Mouse (Mus musculus) embryonic facial prominence, embryonic 11.5 days (tissue): ENCODE measurements at regions not wholly inside any gene's neighbourhood (a gene's known extent, or its start where the extent isn't known, plus 50 kb on each side); places are given as distances from the start of the nearest gene placed in this dataset.
A peak's percentile ranks its signal among the peaks of the same experiment; 100 is the strongest.

ENCODE experiments used
- ATAC-seq: fragments of 200-750 bp; cut with Nextera tagmentation; replicated peaks from 2 replicates; pipeline ENCODE4 v1.8.0; 2017; ENCODE audit warnings: low read depth; ENCODE audit not compliant: insufficient number of reproducible peaks, low FRiP score, low TSS enrichment
- DNase-seq: peaks from one replicate; pipeline ENCODE4 v3.0.0-alpha.2; 2015; ENCODE audit warnings: low spot score
- H3K27ac ChIP-seq: fragments of 300-500 bp; sonication (generic); replicated peaks from 2 replicates; pipeline ENCODE4 v1.5.1; 2014; ENCODE audit warnings: mild to moderate bottlenecking, low read depth, low read length, control low read depth
- H3K27me3 ChIP-seq: fragments of 300-500 bp; sonication (generic); 2 replicates; pipeline ENCODE4 v1.6.1; 2014; ENCODE audit warnings: mild to moderate bottlenecking, low read length, moderate library complexity, mixed read lengths; ENCODE audit not compliant: control insufficient read depth, insufficient read depth
- H3K36me3 ChIP-seq: fragments of 300-500 bp; sonication (generic); replicated peaks from 2 replicates; pipeline ENCODE4 v1.6.1; 2014; ENCODE audit warnings: low read depth, mild to moderate bottlenecking, low read length, moderate library complexity, mixed read lengths; ENCODE audit not compliant: control insufficient read depth, insufficient read depth
- H3K4me1 ChIP-seq: fragments of 300-500 bp; sonication (generic); 2 replicates; pipeline ENCODE4 v1.6.1; 2014; ENCODE audit warnings: low read length, mixed read lengths; ENCODE audit not compliant: control insufficient read depth, insufficient read depth
- H3K4me2 ChIP-seq: fragments of 300-500 bp; sonication (generic); 2 replicates; pipeline ENCODE4 v1.6.1; 2014; ENCODE audit warnings: low read depth, mild to moderate bottlenecking, control low read depth, low read length, moderate library complexity
- H3K4me3 ChIP-seq: fragments of 300-500 bp; sonication (generic); 2 replicates; pipeline ENCODE4 v1.5.1; 2014; ENCODE audit warnings: low read depth, low read length, control low read depth
- H3K9ac ChIP-seq: fragments of 300-500 bp; sonication (generic); replicated peaks from 2 replicates; pipeline ENCODE4 v1.6.1; 2014; ENCODE audit warnings: mild to moderate bottlenecking, control low read depth, low read length
- H3K9me3 ChIP-seq: fragments of 300-500 bp; sonication (generic); replicated peaks from 2 replicates; pipeline ENCODE4 v1.6.1; 2016; ENCODE audit warnings: mild to moderate bottlenecking, low read length, inconsistent platforms, mixed read lengths; ENCODE audit not compliant: control insufficient read depth
- WGBS: fragments of 180-500 bp; shearing (Covaris S2); extraction: QIAGEN DNeasy Blood & Tissue Kit; methylation state at CpG from one replicate; pipeline ENCODE4 v1.1.7; 2014; 5-methylcytosine and 5-hydroxymethylcytosine counted together

DNA sequence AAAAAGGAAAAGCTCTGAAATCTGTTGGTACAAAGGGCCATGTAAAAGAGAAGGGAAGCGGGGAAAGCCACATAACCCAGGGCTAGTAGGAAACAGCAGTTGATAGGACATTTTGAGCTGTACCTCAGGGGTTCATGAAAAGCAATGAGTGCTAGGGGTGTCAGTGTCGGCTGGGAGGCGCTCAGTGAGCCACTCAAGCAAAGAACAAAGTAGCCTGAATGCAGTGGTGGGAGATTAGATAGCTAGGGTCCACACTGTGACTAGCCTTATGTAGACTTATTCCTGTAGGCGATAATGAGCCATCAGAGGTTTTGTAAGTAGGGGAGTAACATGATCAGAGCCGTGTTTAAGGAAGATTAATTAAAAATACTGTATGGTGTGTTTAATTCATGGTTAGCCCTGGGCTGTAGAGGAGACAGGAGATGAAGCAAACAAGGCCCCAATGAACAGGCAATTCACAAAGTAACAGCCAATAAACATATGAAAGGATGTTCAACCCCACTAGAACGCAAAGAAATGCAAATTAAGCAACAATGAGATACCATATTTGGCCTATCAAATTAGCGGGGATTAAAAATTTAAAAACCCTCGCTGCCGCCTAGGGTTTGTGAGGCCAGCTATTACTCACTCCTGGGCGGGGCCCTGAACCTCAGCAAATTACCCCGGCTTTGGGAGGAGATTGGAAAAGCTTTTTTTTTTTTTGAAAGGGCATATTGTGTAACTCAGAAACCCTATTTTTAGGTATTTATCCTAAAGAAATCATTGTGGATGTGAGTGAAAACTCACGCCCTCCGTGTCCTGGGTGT, 85.1 kb upstream of the Pja1 start:
- 43% methylated on average over 13 of the region's 13 CpGs for WGBS
- DNase-seq: no peak
- ATAC-seq: no peak
- Histone ChIP-seq H3K9ac (no peak overlapping the region), H3K36me3 (no peaks in the 10 kb centered on the region), H3K4me1 (no peaks in the 10 kb centered on the region), H3K27me3 (peaks cover 7% of the 10 kb centered on the region; the same call in 1 of the 2 replicates), H3K4me2 (no peak overlapping the region), H3K9me3 (no peaks in the 10 kb centered on the region), H3K27ac (no peak overlapping the region), H3K4me3 (no peak overlapping the region)

DNA sequence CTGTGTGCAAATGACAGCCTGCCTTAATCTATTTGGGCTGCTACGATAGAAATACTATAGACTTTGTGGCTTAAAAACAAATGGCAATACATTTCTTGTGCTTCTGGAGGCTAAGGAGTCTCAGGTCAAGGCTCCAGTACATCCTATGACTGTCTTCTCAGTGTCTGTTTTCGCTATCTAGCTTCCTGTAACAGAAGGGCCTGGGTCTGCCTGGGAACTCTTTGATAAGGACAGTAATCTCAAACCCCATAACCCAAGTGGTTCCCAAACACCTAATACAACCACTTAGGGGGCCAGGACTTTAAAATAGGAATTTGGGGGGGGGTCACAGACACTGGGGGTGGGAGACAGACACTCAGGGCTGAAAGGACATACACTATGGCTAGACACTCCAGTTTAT, 81.7 kb upstream of the Pja1 start:
- peaks cover 3% of the 10 kb centered on the region; the same call in 1 of the 2 replicates for H3K27me3 ChIP-seq
- no peak overlapping the region for H3K4me3 ChIP-seq
- DNase-seq (no peak), ATAC-seq (no peak)
- WGBS: 96% methylated on average over 2 of the region's 2 CpGs
- no peaks in the 10 kb centered on the region for H3K9me3 ChIP-seq
- no peaks in the 10 kb centered on the region for H3K36me3 ChIP-seq
- no peak overlapping the region for H3K4me2 ChIP-seq
- H3K27ac ChIP-seq: no peak overlapping the region
- H3K9ac ChIP-seq: no peak overlapping the region
- no peaks in the 10 kb centered on the region for H3K4me1 ChIP-seq

DNA sequence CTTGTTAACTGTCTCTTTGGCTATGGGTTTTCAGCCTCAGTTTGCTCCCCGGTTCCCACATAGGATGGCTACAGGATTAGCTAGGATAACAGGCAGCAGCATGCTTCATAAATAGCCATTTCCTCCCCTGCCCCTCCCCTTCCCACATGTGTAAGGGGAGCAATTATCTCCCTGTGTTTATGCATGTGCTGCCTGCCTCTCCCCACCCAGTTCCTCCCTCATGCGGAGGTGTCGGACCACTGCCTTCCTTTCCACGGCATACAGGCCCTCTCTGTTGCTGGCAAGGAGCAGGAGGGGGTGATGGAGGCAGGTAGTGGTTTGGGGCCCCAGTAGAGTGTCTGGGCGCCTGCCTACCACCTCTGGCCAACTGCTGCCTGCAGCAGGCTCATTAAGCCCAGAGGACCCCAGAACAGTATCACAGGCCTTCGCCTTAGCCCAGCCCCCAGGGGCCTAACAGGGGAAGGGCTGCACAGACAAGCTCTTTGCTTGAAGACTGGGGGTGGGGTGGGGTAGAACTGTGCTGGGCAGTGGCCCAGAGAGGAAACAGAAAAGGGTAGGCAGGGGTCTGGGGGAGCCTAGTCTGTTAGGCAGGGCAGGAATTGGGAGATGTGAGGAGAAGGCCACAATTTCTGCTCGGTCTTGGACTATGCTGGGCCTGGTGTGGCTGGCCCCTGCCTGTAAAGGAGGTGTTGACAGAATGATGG, 79.1 kb upstream of the Pja1 start:
- Histone ChIP-seq H3K27me3 (no peaks in the 10 kb centered on the region; the same call in 1 of the 2 replicates), H3K27ac (no peak overlapping the region), H3K4me1 (no peaks in the 10 kb centered on the region), H3K4me3 (no peak overlapping the region), H3K9ac (no peak overlapping the region), H3K4me2 (no peak overlapping the region), H3K36me3 (no peaks in the 10 kb centered on the region), H3K9me3 (no peaks in the 10 kb centered on the region)
- peak; percentile 70; the same call in 1 of the 2 replicates for ATAC-seq
- peak; percentile 6 for DNase-seq
- 51% methylated on average over 7 of the region's 7 CpGs for WGBS

DNA sequence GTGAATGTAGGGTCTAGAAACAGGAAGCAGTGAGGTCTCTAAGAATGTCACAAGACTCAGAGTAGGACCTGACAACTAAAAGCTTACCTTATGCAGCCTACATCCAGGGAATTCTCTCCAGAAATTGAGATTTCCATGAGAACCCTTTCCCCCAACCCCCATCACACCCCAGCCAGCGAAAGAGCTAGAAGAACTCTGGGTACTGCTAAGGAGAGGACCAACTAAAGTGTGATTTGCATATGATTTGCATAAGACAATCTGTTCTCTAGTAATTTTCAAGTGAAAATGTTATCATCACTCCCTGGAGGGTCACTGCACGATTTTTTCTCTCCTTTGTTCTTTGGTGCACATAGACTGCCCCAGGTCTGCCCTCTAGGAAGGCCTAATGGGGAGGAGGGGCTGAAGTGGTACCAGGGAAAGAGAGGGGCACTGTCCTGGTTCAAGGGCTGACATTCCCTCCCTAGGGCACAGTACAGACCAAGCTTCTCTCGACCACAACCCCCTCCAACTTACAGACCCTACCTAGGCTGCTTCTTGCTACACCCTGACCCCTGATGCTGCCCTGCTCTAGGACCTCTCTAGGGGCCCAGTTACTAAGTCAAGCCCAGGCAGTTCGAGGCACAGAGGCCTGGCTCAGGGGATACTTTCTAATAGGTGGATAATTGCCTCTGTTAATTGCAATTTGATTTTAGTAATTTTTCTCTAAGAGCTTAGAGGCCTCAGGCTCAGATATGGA, 77.4 kb upstream of the Pja1 start:
- no peak for DNase-seq
- Histone ChIP-seq H3K4me1 (no peaks in the 10 kb centered on the region), H3K27me3 (no peaks in the 10 kb centered on the region; the same call in 1 of the 2 replicates), H3K4me2 (no peak overlapping the region), H3K27ac (no peak overlapping the region), H3K9ac (no peak overlapping the region), H3K4me3 (no peak overlapping the region), H3K36me3 (no peaks in the 10 kb centered on the region), H3K9me3 (no peaks in the 10 kb centered on the region)
- WGBS: 55% methylated on average over 4 of the region's 4 CpGs
- ATAC-seq: 0 out of 2 replicates have a peak, but pooled peaks have one; percentile 51

- DNase-seq: no peak
- no peaks in the 10 kb centered on the region for H3K4me1 ChIP-seq
- no peak overlapping the region for H3K27ac ChIP-seq
- H3K9ac ChIP-seq: no peak overlapping the region
- no peak overlapping the region for H3K4me3 ChIP-seq
- no peaks in the 10 kb centered on the region; the same call in 1 of the 2 replicates for H3K27me3 ChIP-seq
- ATAC-seq: no peak
- no peaks in the 10 kb centered on the region for H3K9me3 ChIP-seq
- whole genome bisulfite sequencing: 88% methylated on average over 4 of the region's 4 CpGs
- H3K4me2 ChIP-seq: no peak overlapping the region
- no peaks in the 10 kb centered on the region for H3K36me3 ChIP-seq
These were observed 73.3 kb upstream of the Pja1 start for GRCm38 (mm10) chrX:99544410-99544809.

DNA sequence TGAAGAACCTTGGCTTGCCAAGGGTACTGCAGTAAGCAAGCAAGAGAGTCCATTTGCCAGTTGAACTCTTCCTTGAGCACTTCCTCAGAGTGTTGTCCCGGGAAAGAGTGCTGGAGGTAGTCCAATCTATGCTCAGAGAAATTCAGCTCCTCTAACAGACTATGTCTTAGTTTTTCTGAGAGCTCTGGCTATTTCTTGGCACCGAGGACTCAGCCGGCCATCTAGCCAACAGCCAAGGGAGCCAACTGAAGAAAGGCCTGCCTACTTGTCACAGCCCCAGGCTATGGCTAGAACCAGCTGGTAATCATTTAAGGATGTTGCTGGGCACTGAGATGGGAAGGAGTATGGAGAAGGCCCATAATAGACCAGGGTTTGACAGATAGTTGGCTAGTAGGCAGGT, 70.8 kb upstream of the Pja1 start:
- H3K9me3 ChIP-seq: no peaks in the 10 kb centered on the region
- H3K27ac ChIP-seq: no peak overlapping the region
- no peak overlapping the region for H3K4me3 ChIP-seq
- H3K9ac ChIP-seq: no peak overlapping the region
- DNase-seq (no peak), ATAC-seq (no peak)
- no peaks in the 10 kb centered on the region for H3K4me1 ChIP-seq
- no peak overlapping the region for H3K4me2 ChIP-seq
- no peaks in the 10 kb centered on the region for H3K36me3 ChIP-seq
- WGBS: 68% methylated on average over 3 of the region's 3 CpGs
- H3K27me3 ChIP-seq: no peaks in the 10 kb centered on the region; the same call in 1 of the 2 replicates

DNA sequence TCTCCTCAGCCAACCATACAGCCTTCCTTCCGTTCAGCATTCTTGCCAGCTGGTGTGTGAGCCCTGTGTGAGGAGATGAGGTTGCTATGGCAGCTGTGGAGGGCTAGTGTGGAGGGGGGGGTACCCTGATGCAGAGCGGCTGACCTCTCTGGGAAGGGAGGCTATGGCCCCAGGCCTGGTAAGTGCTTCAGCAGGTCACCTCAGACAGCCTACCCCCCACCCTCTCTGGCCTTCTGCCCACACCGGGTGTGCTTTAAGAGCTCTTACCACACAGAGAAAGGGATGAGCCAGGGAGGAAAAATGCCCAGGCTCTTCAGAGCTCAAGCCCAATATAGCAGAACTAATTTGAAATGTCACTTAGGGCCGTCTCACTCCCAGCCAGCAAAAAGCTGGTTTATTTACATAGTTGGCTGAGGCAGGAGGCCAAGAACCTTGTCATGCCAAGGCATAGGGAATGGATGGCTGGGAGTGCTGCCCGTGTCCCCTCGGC, 69.1 kb upstream of the Pja1 start:
- no peaks in the 10 kb centered on the region for H3K4me1 ChIP-seq
- DNase-seq (no peak), ATAC-seq (no peak)
- H3K9me3 ChIP-seq: no peaks in the 10 kb centered on the region
- WGBS: 52% methylated on average over 6 of the region's 6 CpGs
- H3K27me3 ChIP-seq: no peaks in the 10 kb centered on the region; the same call in 1 of the 2 replicates
- no peak overlapping the region for H3K9ac ChIP-seq
- no peak overlapping the region for H3K4me3 ChIP-seq
- no peak overlapping the region for H3K4me2 ChIP-seq
- H3K36me3 ChIP-seq: no peaks in the 10 kb centered on the region
- no peak overlapping the region for H3K27ac ChIP-seq
